8 mouse cellular contexts compared by ENCODE assay signal in the genomic region with DNA sequence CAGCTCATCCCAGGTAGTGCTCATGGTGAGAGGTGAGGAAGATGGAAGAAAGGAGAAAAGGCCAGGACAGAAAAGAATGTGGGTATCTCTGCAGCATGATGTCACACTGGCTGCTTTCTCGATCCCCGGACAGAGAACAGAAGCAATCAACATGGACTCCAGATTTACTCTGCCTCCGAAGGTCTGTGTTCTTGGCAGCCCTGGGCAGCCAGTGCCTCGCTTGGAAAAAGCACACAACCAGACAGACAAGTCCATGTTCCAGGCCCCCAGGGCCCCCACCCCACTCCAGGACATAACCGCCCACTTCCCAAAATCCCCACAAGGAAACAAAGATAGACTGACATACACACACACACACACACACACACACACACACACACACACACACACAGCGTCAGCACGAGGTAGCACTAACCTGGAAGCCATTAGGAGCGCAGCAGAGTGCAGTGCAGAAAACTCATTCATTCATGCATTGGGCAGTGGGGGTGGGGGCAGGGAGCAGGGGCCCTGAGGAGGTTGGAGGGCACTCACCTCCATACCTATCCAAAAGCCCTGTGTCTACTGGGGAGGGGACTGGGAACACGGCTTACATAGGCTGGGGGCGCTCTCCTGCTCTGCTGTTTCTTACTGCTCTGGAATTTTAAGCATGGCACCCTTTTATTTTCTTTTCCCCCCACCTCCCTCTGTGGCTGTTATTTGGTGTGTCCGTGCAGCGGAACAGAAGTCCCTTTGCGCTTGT.
A peak's percentile ranks its signal among the peaks of the same experiment; 100 is the strongest.
DNase-seq lines count a peak whose midpoint lies in the region; ATAC-seq lines count a peak whose summit lies in the region.

No protein-coding gene starts in this region.

- ATAC-seq in liver, embryonic 11.5 days (replicated peaks; ENCODE audit: low FRiP score), result 0 out of 2 replicates have a peak, but pooled peaks have one; percentile 23
- ATAC-seq in hindbrain, embryonic 13.5 days (ENCODE audit: low FRiP score), result peak; percentile 79
- ATAC-seq in midbrain, embryonic 13.5 days, result peak; percentile 85
- no peak for ATAC-seq in megakaryocyte-erythroid progenitor cell, adult 5-6 weeks (replicated peaks; ENCODE audit: low FRiP score, low TSS enrichment, poor library complexity, severe bottlenecking)
- ATAC-seq in erythroid progenitor cell, adult 5-6 weeks (replicated peaks; ENCODE audit: low FRiP score, poor library complexity, severe bottlenecking), result no peak

- DNase-seq in liver, embryonic 11.5 days (ENCODE audit: low spot score), result no peak
- DNase-seq in liver, result no peak
- peak; percentile 39 to 58 for DNase-seq in cerebellum, postnatal 36 days
- no peak for DNase-seq in B cell, adult 2 months

- no peaks in the 10 kb centered on the region for H3K36me3 ChIP-seq in liver, embryonic 11.5 days (ENCODE audit: control insufficient read depth, insufficient read depth, low read length)
- H3K36me3 ChIP-seq in hindbrain, embryonic 13.5 days, result no peaks in the 10 kb centered on the region
- H3K36me3 ChIP-seq in midbrain, embryonic 13.5 days, result no peaks in the 10 kb centered on the region

- no peaks in the 10 kb centered on the region for H3K9me3 ChIP-seq in liver, embryonic 11.5 days (ENCODE audit: control insufficient read depth, low read length)
- no peaks in the 10 kb centered on the region for H3K9me3 ChIP-seq in hindbrain, embryonic 13.5 days
- no peaks in the 10 kb centered on the region for H3K9me3 ChIP-seq in midbrain, embryonic 13.5 days

- H3K27me3 ChIP-seq in liver, embryonic 11.5 days (replicated peaks; ENCODE audit: control insufficient read depth, insufficient read depth, low read length), result no peaks in the 10 kb centered on the region
- no peaks in the 10 kb centered on the region for H3K27me3 ChIP-seq in hindbrain, embryonic 13.5 days
- no peaks in the 10 kb centered on the region for H3K27me3 ChIP-seq in midbrain, embryonic 13.5 days

- peaks cover 5% of the 10 kb centered on the region; the same call in 1 of the 2 replicates for H3K4me1 ChIP-seq in liver, embryonic 11.5 days (replicated peaks; ENCODE audit: control insufficient read depth, insufficient read depth, low read length)
- peaks cover 58% of the 10 kb centered on the region for H3K4me1 ChIP-seq in hindbrain, embryonic 13.5 days (replicated peaks)
- peaks cover 36% of the 10 kb centered on the region for H3K4me1 ChIP-seq in midbrain, embryonic 13.5 days (replicated peaks)

- H3K9ac ChIP-seq in liver, embryonic 11.5 days (ENCODE audit: low read depth, low read length), result no peak overlapping the region
- peak overlapping the region; percentile 67 for H3K9ac ChIP-seq in hindbrain, embryonic 13.5 days
- peak overlapping the region; percentile 68 for H3K9ac ChIP-seq in midbrain, embryonic 13.5 days (replicated peaks)

- 46% methylated on average over 12 of the region's 13 CpGs for WGBS in liver, embryonic 11.5 days
- WGBS in hindbrain, embryonic 13.5 days, result 31% methylated on average over 13 of the region's 13 CpGs
- WGBS in midbrain, embryonic 13.5 days, result 37% methylated on average over 11 of the region's 13 CpGs

- H3K4me3 ChIP-seq in liver, embryonic 11.5 days (ENCODE audit: low read depth, low read length), result no peak overlapping the region
- H3K4me3 ChIP-seq in hindbrain, embryonic 13.5 days, result peak overlapping the region; percentile 40
- H3K4me3 ChIP-seq in midbrain, embryonic 13.5 days (replicated peaks), result peak overlapping the region; percentile 40

- no peak overlapping the region for H3K27ac ChIP-seq in liver, embryonic 11.5 days (ENCODE audit: low read depth, low read length)
- peak overlapping the region; percentile 87 for H3K27ac ChIP-seq in hindbrain, embryonic 13.5 days
- peak overlapping the region; percentile 86 for H3K27ac ChIP-seq in midbrain, embryonic 13.5 days

- H3K4me2 ChIP-seq in liver, embryonic 11.5 days, result peak overlapping the region; percentile 50
- peak overlapping the region; percentile 63 for H3K4me2 ChIP-seq in hindbrain, embryonic 13.5 days
- peak overlapping the region; percentile 69 for H3K4me2 ChIP-seq in midbrain, embryonic 13.5 days (replicated peaks)

Comparison
In these comparisons a context has a peak if more than half of its experiments do, and no peak if none do; other contexts are left out.
1. ATAC-seq: peak in liver, embryonic 11.5 days (single experiment), hindbrain, embryonic 13.5 days (single experiment) and midbrain, embryonic 13.5 days (single experiment); none in megakaryocyte-erythroid progenitor cell, adult 5-6 weeks (single experiment) and erythroid progenitor cell, adult 5-6 weeks (single experiment).
2. DNase-seq: peak in cerebellum, postnatal 36 days (2 of 2); none in liver, embryonic 11.5 days (single experiment), liver (single experiment) and B cell, adult 2 months (0 of 2).
3. Peak in every context shown above with its lines, with median percentiles within 50 percentile points of each other: H3K4me2 ChIP-seq.